Mouse (Mus musculus): ENCODE data around the gene Ccnf. TPM values are rescaled to one million over a fixed set of nuclear protein-coding genes. Genes with fewer than 3 reads are reported as not detected.

The Ccnf gene
- polyA plus RNA-seq, 1 experiment, result 38.1 TPM

- no peak overlapping the region for H3ac ChIP-seq (ENCODE audit: control insufficient read depth, insufficient read length, low read depth)
- H3K36me3 ChIP-seq (ENCODE audit: control insufficient read depth, insufficient read depth), result no peaks in the 10 kb centered on the region
- H3K79me2 ChIP-seq (ENCODE audit: control insufficient read depth, insufficient read depth), result no peaks in the 10 kb centered on the region
- no peaks in the 10 kb centered on the region for H3K27me3 ChIP-seq (ENCODE audit: control insufficient read depth, insufficient read depth, insufficient read length)
- no peak for TF ChIP-seq FOSL1 (IDR thresholded peaks at IDR 0.05; ENCODE audit: insufficient read depth, low read length, poor library complexity, severe bottlenecking)
- TF ChIP-seq CEBPB (IDR thresholded peaks at IDR 0.05; ENCODE audit: low read depth), result no peak
- no peak for TF ChIP-seq MYOG (IDR thresholded peaks at IDR 0.05; ENCODE audit: control insufficient read depth, extremely low read depth, insufficient read length)
- no peak for TF ChIP-seq MAX (IDR thresholded peaks at IDR 0.05)
- no peak for TF ChIP-seq MYOD1 (IDR thresholded peaks at IDR 0.05; ENCODE audit: control insufficient read depth, insufficient read length, low read depth)
- TF ChIP-seq CTCF (IDR thresholded peaks at IDR 0.05; ENCODE audit: control insufficient read depth, insufficient read depth, insufficient read length), result no peak
- no peak for TF ChIP-seq USF1 (IDR thresholded peaks at IDR 0.05; ENCODE audit: low read depth)
- no peak overlapping the region for H3K4me3 ChIP-seq (ENCODE audit: insufficient read depth, poor library complexity, severe bottlenecking)
- no peaks in the 10 kb centered on the region for H3K79me3 ChIP-seq (ENCODE audit: low read depth)
Measured at GRCm38 (mm10) chr17:24283266-24283818, 32.1 kb upstream of the Ccnf start.

GRCm38 (mm10) chr17:24282637-24283036, 31.4 kb upstream of the Ccnf start:
- no peak overlapping the region for H3ac ChIP-seq (ENCODE audit: control insufficient read depth, insufficient read length, low read depth)
- no peaks in the 10 kb centered on the region for H3K79me3 ChIP-seq (ENCODE audit: low read depth)
- no peaks in the 10 kb centered on the region for H3K27me3 ChIP-seq (ENCODE audit: control insufficient read depth, insufficient read depth, insufficient read length)
- no peak overlapping the region for H3K4me3 ChIP-seq (ENCODE audit: insufficient read depth, poor library complexity, severe bottlenecking)
- H3K36me3 ChIP-seq (ENCODE audit: control insufficient read depth, insufficient read depth), result no peaks in the 10 kb centered on the region
- no peaks in the 10 kb centered on the region for H3K79me2 ChIP-seq (ENCODE audit: control insufficient read depth, insufficient read depth)
- no peak for TF ChIP-seq CEBPB (IDR thresholded peaks at IDR 0.05; ENCODE audit: low read depth)
- no peak for TF ChIP-seq MYOG (IDR thresholded peaks at IDR 0.05; ENCODE audit: control insufficient read depth, extremely low read depth, insufficient read length)

DNA sequence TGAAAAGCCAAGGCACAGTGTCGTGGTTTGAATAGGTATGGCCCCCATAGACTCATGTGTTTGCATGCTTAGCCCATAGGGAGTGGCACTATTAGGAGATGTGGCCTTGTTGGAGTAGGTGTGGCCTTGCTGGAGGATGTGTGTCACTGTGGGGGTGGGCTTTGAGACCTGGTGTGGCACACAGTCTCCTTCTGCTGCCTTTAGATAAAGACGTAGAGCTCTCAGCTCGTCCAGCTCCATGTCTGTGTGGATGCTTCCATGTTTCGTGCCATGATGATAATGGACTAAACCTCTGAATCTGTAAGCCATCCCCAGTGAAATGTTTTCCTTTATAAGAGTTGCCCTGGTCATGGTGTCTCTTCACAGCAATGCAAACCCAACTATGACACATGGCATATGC, 28.6 kb upstream of the Ccnf start:
- no peaks in the 10 kb centered on the region for H3K27me3 ChIP-seq (ENCODE audit: control insufficient read depth, insufficient read depth, insufficient read length)
- H3ac ChIP-seq (ENCODE audit: control insufficient read depth, insufficient read length, low read depth), result no peak overlapping the region
- no peaks in the 10 kb centered on the region for H3K79me2 ChIP-seq (ENCODE audit: control insufficient read depth, insufficient read depth)
- TF ChIP-seq FOSL1 (IDR thresholded peaks at IDR 0.05; ENCODE audit: insufficient read depth, low read length, poor library complexity, severe bottlenecking) (no peak), USF1 (IDR thresholded peaks at IDR 0.05; ENCODE audit: low read depth) (no peak), CEBPB (IDR thresholded peaks at IDR 0.05; ENCODE audit: low read depth) (no peak), MYOD1 (IDR thresholded peaks at IDR 0.05; ENCODE audit: control insufficient read depth, insufficient read length, low read depth) (no peak), MYOG (IDR thresholded peaks at IDR 0.05; ENCODE audit: control insufficient read depth, extremely low read depth, insufficient read length) (no peak), MAX (IDR thresholded peaks at IDR 0.05) (no peak)
- no peaks in the 10 kb centered on the region for H3K36me3 ChIP-seq (ENCODE audit: control insufficient read depth, insufficient read depth)
- H3K79me3 ChIP-seq (ENCODE audit: low read depth), result no peaks in the 10 kb centered on the region
- no peak overlapping the region for H3K4me3 ChIP-seq (ENCODE audit: insufficient read depth, poor library complexity, severe bottlenecking)

DNA sequence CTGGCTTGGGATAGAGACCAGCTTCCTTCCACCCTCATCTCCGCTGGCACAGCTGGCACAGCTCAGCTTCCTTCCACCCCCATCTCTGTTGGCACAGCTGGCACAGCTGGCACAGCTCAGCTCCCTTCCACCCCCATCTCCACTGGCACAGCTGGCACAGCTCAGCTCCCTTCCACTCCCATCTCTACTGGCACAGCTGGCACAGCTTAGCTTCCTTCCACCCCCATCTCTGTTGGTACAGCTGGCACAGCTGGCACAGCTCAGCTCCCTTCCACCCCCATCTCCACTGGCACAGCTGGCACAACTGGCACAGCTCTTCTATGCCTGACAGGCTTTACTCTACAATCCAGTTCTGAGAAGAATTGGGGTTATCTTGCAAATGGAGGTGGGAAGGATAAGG, 15.8 kb upstream of the Ccnf start:
- H3K36me3 ChIP-seq (ENCODE audit: control insufficient read depth, insufficient read depth), result no peaks in the 10 kb centered on the region
- no peaks in the 10 kb centered on the region for H3K79me2 ChIP-seq (ENCODE audit: control insufficient read depth, insufficient read depth)
- TF ChIP-seq MYOD1 (IDR thresholded peaks at IDR 0.05; ENCODE audit: control insufficient read depth, insufficient read length, low read depth), result peak; percentile 65
- no peak for TF ChIP-seq USF1 (IDR thresholded peaks at IDR 0.05; ENCODE audit: low read depth)

GRCm38 (mm10) chr17:24264766-24265165, 13.5 kb upstream of the Ccnf start:
- H3K4me3 ChIP-seq (ENCODE audit: insufficient read depth, poor library complexity, severe bottlenecking), result no peak overlapping the region

More for the DNA sequence above, 15.8 kb upstream of the Ccnf start:
- Histone ChIP-seq H3K27me3 (ENCODE audit: control insufficient read depth, insufficient read depth, insufficient read length) (no peaks in the 10 kb centered on the region), H3K4me3 (ENCODE audit: insufficient read depth, poor library complexity, severe bottlenecking) (no peak overlapping the region), H3K79me3 (ENCODE audit: low read depth) (no peaks in the 10 kb centered on the region), H3ac (ENCODE audit: control insufficient read depth, insufficient read length, low read depth) (no peak overlapping the region)

DNA sequence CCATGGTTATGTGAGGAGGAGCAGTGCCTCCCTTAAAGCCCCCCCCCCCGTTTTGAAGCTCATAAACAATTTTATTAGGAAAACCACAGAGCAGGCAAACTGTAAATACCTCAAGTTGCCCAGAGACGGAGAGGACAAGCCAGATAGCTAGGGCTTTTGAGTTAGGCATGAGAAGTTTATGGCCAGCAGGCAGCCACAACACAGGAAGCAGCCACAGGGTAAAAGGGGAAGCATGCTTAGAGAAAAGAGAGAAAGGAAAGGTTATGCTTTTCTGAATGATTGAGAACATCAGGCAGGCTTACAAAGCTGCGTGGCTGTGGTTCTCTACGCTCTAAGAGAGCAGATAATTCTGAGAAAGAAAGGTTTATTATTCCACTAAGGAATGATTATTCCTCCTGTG, 9.2 kb upstream of the Ccnf start:
- Histone ChIP-seq H3ac (ENCODE audit: control insufficient read depth, insufficient read length, low read depth) (no peak overlapping the region), H3K4me3 (ENCODE audit: insufficient read depth, poor library complexity, severe bottlenecking) (no peak overlapping the region), H3K36me3 (ENCODE audit: control insufficient read depth, insufficient read depth) (no peaks in the 10 kb centered on the region), H3K27me3 (ENCODE audit: control insufficient read depth, insufficient read depth, insufficient read length) (no peaks in the 10 kb centered on the region), H3K79me3 (ENCODE audit: low read depth) (no peaks in the 10 kb centered on the region), H3K79me2 (ENCODE audit: control insufficient read depth, insufficient read depth) (no peaks in the 10 kb centered on the region)
- no peak for TF ChIP-seq CEBPB (IDR thresholded peaks at IDR 0.05; ENCODE audit: low read depth)
- no peak for TF ChIP-seq MYOG (IDR thresholded peaks at IDR 0.05; ENCODE audit: control insufficient read depth, extremely low read depth, insufficient read length)
- TF ChIP-seq MAX (IDR thresholded peaks at IDR 0.05), result no peak
- no peak for TF ChIP-seq FOSL1 (IDR thresholded peaks at IDR 0.05; ENCODE audit: insufficient read depth, low read length, poor library complexity, severe bottlenecking)
- no peak for TF ChIP-seq MYOD1 (IDR thresholded peaks at IDR 0.05; ENCODE audit: control insufficient read depth, insufficient read length, low read depth)
- TF ChIP-seq CTCF (IDR thresholded peaks at IDR 0.05; ENCODE audit: control insufficient read depth, insufficient read depth, insufficient read length), result no peak
- TF ChIP-seq USF1 (IDR thresholded peaks at IDR 0.05; ENCODE audit: low read depth), result no peak

More at GRCm38 (mm10) chr17:24264766-24265165, 13.5 kb upstream of the Ccnf start:
- Histone ChIP-seq H3K79me2 (ENCODE audit: control insufficient read depth, insufficient read depth) (no peaks in the 10 kb centered on the region), H3K27me3 (ENCODE audit: control insufficient read depth, insufficient read depth, insufficient read length) (no peaks in the 10 kb centered on the region), H3K36me3 (ENCODE audit: control insufficient read depth, insufficient read depth) (no peaks in the 10 kb centered on the region), H3ac (ENCODE audit: control insufficient read depth, insufficient read length, low read depth) (no peak overlapping the region), H3K79me3 (ENCODE audit: low read depth) (no peaks in the 10 kb centered on the region)
- TF ChIP-seq MAX (IDR thresholded peaks at IDR 0.05) (no peak), USF1 (IDR thresholded peaks at IDR 0.05; ENCODE audit: low read depth) (no peak), CTCF (IDR thresholded peaks at IDR 0.05; ENCODE audit: control insufficient read depth, insufficient read depth, insufficient read length) (no peak), MYOG (IDR thresholded peaks at IDR 0.05; ENCODE audit: control insufficient read depth, extremely low read depth, insufficient read length) (no peak), MYOD1 (IDR thresholded peaks at IDR 0.05; ENCODE audit: control insufficient read depth, insufficient read length, low read depth) (no peak), CEBPB (IDR thresholded peaks at IDR 0.05; ENCODE audit: low read depth) (no peak), FOSL1 (IDR thresholded peaks at IDR 0.05; ENCODE audit: insufficient read depth, low read length, poor library complexity, severe bottlenecking) (no peak)
